Mouse (Mus musculus) CD4-positive, CD25-positive, alpha-beta regulatory T cell, adult 2 months (primary cell): ENCODE measurements around the gene Slc15a4.

ENCODE experiments used
- DNase-seq: peaks from one replicate; pipeline ENCODE4 v3.0.0-alpha.2; 2012; ENCODE audit warnings: low read depth, low spot score

The Slc15a4 gene

GRCm38 (mm10) chr5:127546585-127546991 lies 86.1 kb downstream of the Slc15a4 start:
- DNase-seq, result no peak
